Mouse (Mus musculus) heart, embryonic 14.5 days (tissue): ENCODE measurements around the gene Efs. TPM values are rescaled to one million over a fixed set of nuclear protein-coding genes. Genes with fewer than 3 reads are reported as not detected.
"Not testable (repeated sequence)": the region's sequence is repeated elsewhere in the genome, so short reads cannot be mapped to it uniquely, and the experiment has no call there.

Source experiments
- ATAC-seq: fragments of 200-750 bp; cut with Nextera tagmentation; 2 replicates; pipeline ENCODE4 v1.8.0; 2017; ENCODE audit warnings: low read depth, moderate TSS enrichment; ENCODE audit not compliant: insufficient number of reproducible peaks, insufficient read depth, low FRiP score
- H3K27ac ChIP-seq, 2 experiments: fragments of 200-500 bp in 1 of 2; fragments of 300-500 bp in 1 of 2; sonication (generic) in 1 of 2; replicated peaks in 1 of 2; 2 replicates each; pipeline ENCODE4 v1.5.1; 2012 to 2014; ENCODE audit warnings: low read depth in 2 of 2, low read length in 2 of 2, control low read depth in 1 of 2, mild to moderate bottlenecking in 1 of 2, mixed read lengths in 1 of 2; ENCODE audit not compliant: control insufficient read depth in 1 of 2, insufficient read depth in 1 of 2
- H3K27me3 ChIP-seq: fragments of 300-500 bp; sonication (generic); 2 replicates; pipeline ENCODE4 v1.6.1; 2014; ENCODE audit warnings: mild to moderate bottlenecking, low read length, control low read depth; ENCODE audit not compliant: control insufficient read depth, insufficient read depth
- H3K36me3 ChIP-seq: fragments of 300-500 bp; sonication (generic); 2 replicates; pipeline ENCODE4 v1.6.1; 2014; ENCODE audit warnings: mild to moderate bottlenecking, control low read depth, low read length, mixed read lengths; ENCODE audit not compliant: control insufficient read depth, insufficient read depth
- H3K4me1 ChIP-seq, 2 experiments: fragments of 200-500 bp in 1 of 2; fragments of 300-500 bp in 1 of 2; sonication (generic) in 1 of 2; 2 replicates each; pipeline ENCODE4 v1.6.1; 2012 to 2014; ENCODE audit warnings: low read length in 2 of 2, control low read depth in 1 of 2, mixed read lengths in 1 of 2; ENCODE audit not compliant: control insufficient read depth in 2 of 2, insufficient read depth in 2 of 2
- H3K4me2 ChIP-seq: fragments of 300-500 bp; sonication (generic); 2 replicates; pipeline ENCODE4 v1.6.1; 2014; ENCODE audit warnings: mild to moderate bottlenecking, low read length
- H3K4me3 ChIP-seq, 2 experiments: fragments of 200-500 bp in 1 of 2; fragments of 300-500 bp in 1 of 2; sonication (generic) in 1 of 2; 2 replicates each; pipeline ENCODE4 v1.5.1; 2012 to 2014; ENCODE audit warnings: low read length in 2 of 2, mild to moderate bottlenecking in 2 of 2, control low read depth in 1 of 2, low read depth in 1 of 2, moderate library complexity in 1 of 2; ENCODE audit not compliant: control insufficient read depth in 1 of 2, insufficient read depth in 1 of 2
- H3K9ac ChIP-seq: fragments of 300-500 bp; sonication (generic); 2 replicates; pipeline ENCODE4 v1.6.1; 2014; ENCODE audit warnings: mild to moderate bottlenecking, low read length
- H3K9me3 ChIP-seq: fragments of 300-500 bp; sonication (generic); 2 replicates; pipeline ENCODE4 v1.6.1; 2016; ENCODE audit warnings: low read length, control low read depth; ENCODE audit not compliant: control insufficient read depth
- WGBS: fragments of 180-500 bp; shearing (Covaris S2); extraction: QIAGEN DNeasy Blood & Tissue Kit; methylation state at CpG from one replicate; pipeline ENCODE4 v1.1.7; 2014; 5-methylcytosine and 5-hydroxymethylcytosine counted together
- polyA plus RNA-seq: library from polyadenylated mRNA; unstranded; fragments of >200 nt; fragmentation: Nextera tagmentation; extraction: Ambion mirVana; gene quantifications from 2 replicates; pipeline ENCODE4 v1.2.1, GENCODE M21; 2014

Efs gene
- polyA plus RNA-seq, 1 experiment from 2014 or later = 14.6 TPM

GRCm38 (mm10) chr14:54965044-54965443 is 39.1 kb upstream of the Efs start:
- no peaks in the 10 kb centered on the region for H3K27me3 ChIP-seq
- 25% methylated on average over 15 of the region's 15 CpGs for WGBS
- peak overlapping the region; percentile 42 to 62 for H3K4me3 ChIP-seq
- no peaks in the 10 kb centered on the region for H3K9me3 ChIP-seq
- H3K36me3 ChIP-seq = peaks cover 54% of the 10 kb centered on the region
- peak overlapping the region; percentile 66 for H3K4me2 ChIP-seq
- H3K9ac ChIP-seq = peak overlapping the region; percentile 83
- H3K4me1 ChIP-seq = peaks cover 30 to 31% of the 10 kb centered on the region in 2 experiments
- peak overlapping the region; percentile 87 to 92 for H3K27ac ChIP-seq
- ATAC-seq = no peak

- Histone ChIP-seq H3K27me3 (no peaks in the 10 kb centered on the region), H3K9me3 (no peaks in the 10 kb centered on the region), H3K4me3 (peak overlapping the region; percentile 42 to 62), H3K4me2 (peak overlapping the region; percentile 66), H3K27ac (peak overlapping the region; percentile 87 to 92), H3K9ac (peak overlapping the region; percentile 83), H3K36me3 (peaks cover 61% of the 10 kb centered on the region), H3K4me1 (peaks cover 27 to 31% of the 10 kb centered on the region in 2 experiments)
- WGBS = 59% methylated on average over 11 of the region's 11 CpGs
- no peak for ATAC-seq
These were observed 37.8 kb upstream of the Efs start for GRCm38 (mm10) chr14:54963727-54964126.

GRCm38 (mm10) chr14:54962714-54963113 is 36.8 kb upstream of the Efs start:
- Histone ChIP-seq H3K9me3 (no peaks in the 10 kb centered on the region), H3K4me1 (peaks cover 23 to 36% of the 10 kb centered on the region in 2 experiments), H3K27me3 (no peaks in the 10 kb centered on the region), H3K4me2 (peak overlapping the region; percentile 66), H3K4me3 (peak overlapping the region; percentile 42 to 62), H3K36me3 (peaks cover 71% of the 10 kb centered on the region), H3K27ac (peak overlapping the region; percentile 71 to 87), H3K9ac (peak overlapping the region; percentile 83)
- ATAC-seq = no peak
- 46% methylated on average over 7 of the region's 7 CpGs for WGBS

GRCm38 (mm10) chr14:54961487-54961886 is 35.6 kb upstream of the Efs start:
- WGBS = 47% methylated on average over 5 of the region's 5 CpGs
- Histone ChIP-seq H3K36me3 (peaks cover 83% of the 10 kb centered on the region), H3K27ac (peak overlapping the region; percentile 71 to 87), H3K4me2 (peak overlapping the region; percentile 66), H3K4me3 (peak overlapping the region; percentile 31 to 42), H3K9me3 (no peaks in the 10 kb centered on the region), H3K27me3 (no peaks in the 10 kb centered on the region), H3K4me1 (peaks cover 18 to 24% of the 10 kb centered on the region in 2 experiments; a peak in 3 of 4 replicates), H3K9ac (peak overlapping the region; percentile 83)
- no peak for ATAC-seq

- H3K27me3 ChIP-seq = no peaks in the 10 kb centered on the region
- H3K4me1 ChIP-seq = peaks cover 18 to 22% of the 10 kb centered on the region in 2 experiments; a peak in 3 of 4 replicates
- no peak for ATAC-seq
- peak overlapping the region; percentile 29 to 87 for H3K27ac ChIP-seq
- H3K4me3 ChIP-seq = peak overlapping the region; percentile 31 to 42; a peak in 3 of 4 replicates
- peak overlapping the region; percentile 83 for H3K9ac ChIP-seq
- peak overlapping the region; percentile 66 for H3K4me2 ChIP-seq
- peaks cover 90% of the 10 kb centered on the region for H3K36me3 ChIP-seq
- no peaks in the 10 kb centered on the region for H3K9me3 ChIP-seq
- WGBS = 38% methylated on average over 10 of the region's 10 CpGs
These were observed 34.8 kb upstream of the Efs start for GRCm38 (mm10) chr14:54960769-54961168.

GRCm38 (mm10) chr14:54959853-54960613 is 34.1 kb upstream of the Efs start:
- H3K27me3 ChIP-seq, H3K9me3 ChIP-seq, ATAC-seq: not testable (repeated sequence)
- H3K4me3 ChIP-seq = peak overlapping the region; percentile 18 to 42
- H3K9ac ChIP-seq = peak overlapping the region; percentile 83; the same call in 1 of the 2 replicates
- H3K4me1 ChIP-seq = peaks cover 18 to 22% of the 10 kb centered on the region in 2 experiments; a peak in 3 of 4 replicates
- peaks cover 97% of the 10 kb centered on the region for H3K36me3 ChIP-seq
- peak overlapping the region; percentile 66 for H3K4me2 ChIP-seq
- H3K27ac ChIP-seq = peak overlapping the region; percentile 14 to 87; a peak in 2 of 4 replicates
- WGBS = 67% methylated on average over 12 of the region's 12 CpGs

- peak overlapping the region; percentile 11 to 16; a peak in 1 of 4 replicates for H3K4me3 ChIP-seq
- H3K9me3 ChIP-seq = no peaks in the 10 kb centered on the region
- peak overlapping the region; percentile 63 for H3K9ac ChIP-seq
- H3K27ac ChIP-seq = peak overlapping the region; percentile 3 to 52; a peak in 2 of 4 replicates
- no peaks in the 10 kb centered on the region for H3K27me3 ChIP-seq
- no peak for ATAC-seq
- peaks cover 97% of the 10 kb centered on the region for H3K36me3 ChIP-seq
- peaks cover 17 to 22% of the 10 kb centered on the region in 2 experiments; a peak in 3 of 4 replicates for H3K4me1 ChIP-seq
- peak overlapping the region; percentile 66; the same call in 1 of the 2 replicates for H3K4me2 ChIP-seq
- 74% methylated on average over 3 of the region's 3 CpGs for WGBS
These were observed 33.3 kb upstream of the Efs start for GRCm38 (mm10) chr14:54959197-54959596.
